Comparison of ENCODE assay signal across 22 mouse cellular contexts in genomic region chr14:76460181-76460580, GRCm38 (mm10). TPM values are rescaled to one million over a fixed set of nuclear protein-coding genes. Genes with fewer than 3 reads are reported as not detected.
A peak's percentile ranks its signal among the peaks of the same experiment; 100 is the strongest.
DNase-seq lines count a peak whose midpoint lies in the region; ATAC-seq and TF ChIP-seq lines count a peak whose summit lies in the region.
"Had no signal": no experiment of that assay in that cellular context is flagged by ENCODE, and none has a peak within 500 bp of the region (broad histone marks: within the 10 kb centered on the region; RNA-seq: fewer than 3 reads in every experiment).

No protein-coding gene starts in this region.

- peak overlapping the region; percentile 78 for H3K27ac ChIP-seq in gastrocnemius, adult 2 months
- peak overlapping the region; percentile 39 for H3K27ac ChIP-seq in heart, embryonic 16.5 days (ENCODE audit: low read length)
- no peak overlapping the region for H3K27ac ChIP-seq in heart, embryonic 10.5 days
- H3K27ac ChIP-seq in lung, embryonic 15.5 days: peak overlapping the region; percentile 93
- H3K27ac ChIP-seq: embryonic facial prominence, embryonic 10.5 days; forebrain, embryonic 15.5 days; hindbrain, embryonic 14.5 days; left cerebral cortex, adult 2 months; liver, embryonic 15.5 days had no signal

- WGBS in heart, embryonic 16.5 days: 53% methylated on average over 7 of the region's 7 CpGs
- 67% methylated on average over 7 of the region's 7 CpGs for WGBS in heart, embryonic 10.5 days
- 64% methylated on average over 7 of the region's 7 CpGs for WGBS in lung, embryonic 15.5 days

- no peaks in the 10 kb centered on the region for H3K9me3 ChIP-seq in heart, embryonic 16.5 days (replicated peaks; ENCODE audit: control insufficient read depth, low read length)
- H3K9me3 ChIP-seq in heart, embryonic 10.5 days: no peaks in the 10 kb centered on the region
- no peaks in the 10 kb centered on the region for H3K9me3 ChIP-seq in lung, embryonic 15.5 days
- H3K9me3 ChIP-seq: embryonic facial prominence, embryonic 10.5 days; forebrain, embryonic 15.5 days; liver, embryonic 15.5 days had no signal

- H3K4me3 ChIP-seq in gastrocnemius, adult 2 months: peak overlapping the region; percentile 64
- H3K4me3 ChIP-seq in heart, embryonic 16.5 days (ENCODE audit: low read length): peak overlapping the region; percentile 38
- no peak overlapping the region for H3K4me3 ChIP-seq in heart, embryonic 10.5 days
- H3K4me3 ChIP-seq in lung, embryonic 15.5 days: no peak overlapping the region
- H3K4me3 ChIP-seq in myocyte: no peak overlapping the region
- H3K4me3 ChIP-seq: embryonic facial prominence, embryonic 10.5 days; forebrain, embryonic 15.5 days; left cerebral cortex, adult 2 months; liver, embryonic 15.5 days had no signal

- peak overlapping the region; percentile 34; the same call in 1 of the 2 replicates for H3K9ac ChIP-seq in heart, embryonic 16.5 days (ENCODE audit: low read length)
- no peak overlapping the region for H3K9ac ChIP-seq in lung, embryonic 15.5 days
- H3K9ac ChIP-seq: forebrain, embryonic 15.5 days; hindbrain, embryonic 14.5 days; liver, embryonic 15.5 days had no signal

- intact Hi-C loops in gastrocnemius, adult 2 months (cut with DNase I): loop anchor here (10.0 kb wide), 1 partner anchor 155 kb away; no protein-coding TSS in a partner anchor

- DNase-seq in gastrocnemius, adult 2 months: peak; percentile 55
- DNase-seq in gastrocnemius, postnatal 10 days: no peak
- DNase-seq in heart, embryonic 10.5 days (ENCODE audit: low spot score): no peak
- DNase-seq in lung, adult 18-20 months: no peak
- no peak for DNase-seq in T-cell, adult 2 months (ENCODE audit: low spot score)
- DNase-seq: adrenal gland, adult 8-10 months; cerebellum, adult 11-12 months; cerebellum, postnatal 10 days; gastrocnemius, postnatal 25 days; kidney, adult 18-20 months; kidney, postnatal 10 days; liver had no signal

- no peak for TF ChIP-seq POLR2A in myocyte (IDR thresholded peaks at IDR 0.05; ENCODE audit: insufficient read length, low read depth)

- H3K4me2 ChIP-seq in heart, embryonic 16.5 days (ENCODE audit: low read depth, low read length): peak overlapping the region; percentile 50
- no peak overlapping the region for H3K4me2 ChIP-seq in lung, embryonic 15.5 days
- H3K4me2 ChIP-seq in myocyte (ENCODE audit: low read depth): peak overlapping the region; percentile 8
- H3K4me2 ChIP-seq: forebrain, embryonic 15.5 days; hindbrain, embryonic 14.5 days; liver, embryonic 15.5 days; midbrain, embryonic 11.5 days had no signal

- TF ChIP-seq CTCF in gastrocnemius, adult 2 months (IDR thresholded peaks at IDR 0.05): no peak

- peaks cover 21% of the 10 kb centered on the region; the same call in 1 of the 2 replicates for H3K4me1 ChIP-seq in heart, embryonic 16.5 days (ENCODE audit: control insufficient read depth, insufficient read depth, low read length)
- H3K4me1 ChIP-seq in heart, embryonic 10.5 days: peaks cover 16% of the 10 kb centered on the region
- H3K4me1 ChIP-seq in lung, embryonic 15.5 days: peaks cover 41% of the 10 kb centered on the region
- H3K4me1 ChIP-seq: liver, embryonic 15.5 days had no signal

- H3K79me2 ChIP-seq in myocyte (ENCODE audit: control insufficient read depth, insufficient read depth): no peaks in the 10 kb centered on the region

- no peaks in the 10 kb centered on the region for H3K27me3 ChIP-seq in heart, embryonic 16.5 days (ENCODE audit: control insufficient read depth, insufficient read depth, low read length)
- no peaks in the 10 kb centered on the region for H3K27me3 ChIP-seq in heart, embryonic 10.5 days (ENCODE audit: insufficient read depth, poor library complexity, severe bottlenecking)
- H3K27me3 ChIP-seq in lung, embryonic 15.5 days: no peaks in the 10 kb centered on the region
- H3K27me3 ChIP-seq in myocyte (ENCODE audit: control insufficient read depth, insufficient read depth, insufficient read length): no peaks in the 10 kb centered on the region
- H3K27me3 ChIP-seq: forebrain, embryonic 15.5 days; liver, embryonic 15.5 days had no signal

- no peak for ATAC-seq in heart, embryonic 16.5 days (replicated peaks; ENCODE audit: extremely low read depth, insufficient read depth, low FRiP score)
- no peak for ATAC-seq in lung, embryonic 15.5 days (ENCODE audit: borderline replicate concordance, extremely low read depth, low FRiP score, low TSS enrichment)
- ATAC-seq: forebrain, embryonic 15.5 days; inflammation-experienced regulatory T-cells, adult 6 months had no signal

- no peak overlapping the region for H3ac ChIP-seq in myocyte (ENCODE audit: control insufficient read depth, insufficient read length)

- no peaks in the 10 kb centered on the region for H3K36me3 ChIP-seq in heart, embryonic 16.5 days (ENCODE audit: control insufficient read depth, insufficient read depth)
- H3K36me3 ChIP-seq in heart, embryonic 10.5 days: peaks cover 3% of the 10 kb centered on the region; the same call in 1 of the 2 replicates
- H3K36me3 ChIP-seq in lung, embryonic 15.5 days: no peaks in the 10 kb centered on the region
- no peaks in the 10 kb centered on the region for H3K36me3 ChIP-seq in myocyte (ENCODE audit: control insufficient read depth, insufficient read depth)
- H3K36me3 ChIP-seq: liver, embryonic 15.5 days had no signal

TF ChIP-seq in myocyte, 11 proteins besides CTCF, POLR2A, EP300 and RAD21:
- TF ChIP-seq SRF (IDR thresholded peaks at IDR 0.05; ENCODE audit: control insufficient read depth, insufficient read length, low read depth): no peak
- peak; percentile 78 to 92 (median 78) for TF ChIP-seq MYOD1 (IDR thresholded peaks at IDR 0.05; ENCODE audit: control insufficient read depth in 1 of 3, insufficient read length in 2 of 3, low read depth in 2 of 3)
- TF ChIP-seq TCF12 (IDR thresholded peaks at IDR 0.05; ENCODE audit: insufficient read depth, poor library complexity, severe bottlenecking): no peak
- TF ChIP-seq REST (IDR thresholded peaks at IDR 0.05; ENCODE audit: insufficient read depth, insufficient read length): no peak
- TF ChIP-seq TCF3 (IDR thresholded peaks at IDR 0.05; ENCODE audit: insufficient read length, low read depth): no peak
- TF ChIP-seq MYOG (IDR thresholded peaks at IDR 0.05; ENCODE audit: control insufficient read depth in 1 of 3, insufficient read depth in 1 of 3, insufficient read length in 2 of 3, low read depth in 2 of 3): peak in 2 of 3 experiments; percentile 22 to 51
- TF ChIP-seq POLR2AphosphoS2 (IDR thresholded peaks at IDR 0.05; ENCODE audit: insufficient read length, low read depth): no peak
TF ChIP-seq in myocyte: peak in this region for 2.

RNA-seq across cellular contexts. Expression of gene Tsc22d1, which starts 45.4 kb away (rescaled TPM):
- total RNA-seq in gastrocnemius, adult 2 months (2021): 100 to 1,000 TPM; 131 to 151 TPM
- total RNA-seq in gastrocnemius, postnatal 10 days (2021): 100 to 1,000 TPM; 155 to 161 TPM
- polyA plus RNA-seq in heart, embryonic 16.5 days (2015; fragmentation: Nextera tagmentation; extraction: Ambion mirVana): 347 and 367 TPM in 2 replicates
- 371 and 402 TPM in 2 replicates for polyA plus RNA-seq in heart, embryonic 10.5 days (2016; fragmentation: Nextera tagmentation; extraction: Ambion mirVana)
- 625 and 654 TPM in 2 replicates for polyA plus RNA-seq in lung, embryonic 15.5 days (2015; fragmentation: Nextera tagmentation; extraction: Ambion mirVana)
- polyA plus RNA-seq in myocyte (2012; fragmentation: generic; extraction: Trizol): 281 TPM

Comparison
In these comparisons a context has a peak if more than half of its experiments do, and no peak if none do; other contexts are left out.
1. H3K4me3 ChIP-seq: peak in gastrocnemius, adult 2 months (single experiment) and heart, embryonic 16.5 days (single experiment); none in heart, embryonic 10.5 days (single experiment), lung, embryonic 15.5 days (single experiment) and myocyte (single experiment).